Mouse (Mus musculus) heart, embryonic 14.5 days (tissue): ENCODE data around the gene Acox1. TPM values are rescaled to one million over a fixed set of nuclear protein-coding genes. Genes with fewer than 3 reads are reported as not detected.
A peak's percentile ranks its signal among the peaks of the same experiment; 100 is the strongest.

ENCODE experiments used
- ATAC-seq: fragments of 200-750 bp; cut with Nextera tagmentation; 2 replicates; pipeline ENCODE4 v1.8.0; 2017; ENCODE audit warnings: low read depth, moderate TSS enrichment; ENCODE audit not compliant: insufficient number of reproducible peaks, insufficient read depth, low FRiP score
- H3K27ac ChIP-seq, 2 experiments: fragments of 200-500 bp in 1 of 2; fragments of 300-500 bp in 1 of 2; sonication (generic) in 1 of 2; replicated peaks in 1 of 2; 2 replicates each; pipeline ENCODE4 v1.5.1; 2012 to 2014; ENCODE audit warnings: low read depth in 2 of 2, low read length in 2 of 2, control low read depth in 1 of 2, mild to moderate bottlenecking in 1 of 2, mixed read lengths in 1 of 2; ENCODE audit not compliant: control insufficient read depth in 1 of 2, insufficient read depth in 1 of 2
- H3K27me3 ChIP-seq: fragments of 300-500 bp; sonication (generic); 2 replicates; pipeline ENCODE4 v1.6.1; 2014; ENCODE audit warnings: mild to moderate bottlenecking, low read length, control low read depth; ENCODE audit not compliant: control insufficient read depth, insufficient read depth
- H3K36me3 ChIP-seq: fragments of 300-500 bp; sonication (generic); 2 replicates; pipeline ENCODE4 v1.6.1; 2014; ENCODE audit warnings: mild to moderate bottlenecking, control low read depth, low read length, mixed read lengths; ENCODE audit not compliant: control insufficient read depth, insufficient read depth
- H3K4me1 ChIP-seq, 2 experiments: fragments of 200-500 bp in 1 of 2; fragments of 300-500 bp in 1 of 2; sonication (generic) in 1 of 2; 2 replicates each; pipeline ENCODE4 v1.6.1; 2012 to 2014; ENCODE audit warnings: low read length in 2 of 2, control low read depth in 1 of 2, mixed read lengths in 1 of 2; ENCODE audit not compliant: control insufficient read depth in 2 of 2, insufficient read depth in 2 of 2
- H3K4me2 ChIP-seq: fragments of 300-500 bp; sonication (generic); 2 replicates; pipeline ENCODE4 v1.6.1; 2014; ENCODE audit warnings: mild to moderate bottlenecking, low read length
- H3K4me3 ChIP-seq, 2 experiments: fragments of 200-500 bp in 1 of 2; fragments of 300-500 bp in 1 of 2; sonication (generic) in 1 of 2; 2 replicates each; pipeline ENCODE4 v1.5.1; 2012 to 2014; ENCODE audit warnings: low read length in 2 of 2, mild to moderate bottlenecking in 2 of 2, control low read depth in 1 of 2, low read depth in 1 of 2, moderate library complexity in 1 of 2; ENCODE audit not compliant: control insufficient read depth in 1 of 2, insufficient read depth in 1 of 2
- H3K9ac ChIP-seq: fragments of 300-500 bp; sonication (generic); 2 replicates; pipeline ENCODE4 v1.6.1; 2014; ENCODE audit warnings: mild to moderate bottlenecking, low read length
- H3K9me3 ChIP-seq: fragments of 300-500 bp; sonication (generic); 2 replicates; pipeline ENCODE4 v1.6.1; 2016; ENCODE audit warnings: low read length, control low read depth; ENCODE audit not compliant: control insufficient read depth
- WGBS: fragments of 180-500 bp; shearing (Covaris S2); extraction: QIAGEN DNeasy Blood & Tissue Kit; methylation state at CpG from one replicate; pipeline ENCODE4 v1.1.7; 2014; 5-methylcytosine and 5-hydroxymethylcytosine counted together
- polyA plus RNA-seq: library from polyadenylated mRNA; unstranded; fragments of >200 nt; fragmentation: Nextera tagmentation; extraction: Ambion mirVana; gene quantifications from 2 replicates; pipeline ENCODE4 v1.2.1, GENCODE M21; 2014

The Acox1 gene
- polyA plus RNA-seq, 1 experiment from 2014 or later, result 36.8 TPM

- Histone ChIP-seq H3K27me3 (no peaks in the 10 kb centered on the region), H3K4me1 (peaks cover 8% of the 10 kb centered on the region in 2 experiments), H3K4me3 (peak overlapping the region; percentile 51 to 53), H3K9ac (peak overlapping the region; percentile 79), H3K9me3 (no peaks in the 10 kb centered on the region), H3K36me3 (peaks cover 27% of the 10 kb centered on the region), H3K4me2 (peak overlapping the region; percentile 93), H3K27ac (peak overlapping the region; percentile 93 to 96)
- 2% methylated on average over 6 of the region's 6 CpGs for WGBS
- no peak for ATAC-seq
Measured at GRCm38 (mm10) chr11:116167232-116167631, 31.6 kb downstream of the Acox1 start.

GRCm38 (mm10) chr11:116163002-116163401 lies 35.8 kb downstream of the Acox1 start:
- no peak for ATAC-seq
- no peak overlapping the region for H3K27ac ChIP-seq
- H3K9me3 ChIP-seq, result no peaks in the 10 kb centered on the region
- 56% methylated on average over 9 of the region's 9 CpGs for WGBS
- H3K4me1 ChIP-seq, result peaks cover 8% of the 10 kb centered on the region in 2 experiments
- no peak overlapping the region for H3K4me2 ChIP-seq
- H3K9ac ChIP-seq, result no peak overlapping the region
- H3K36me3 ChIP-seq, result peaks cover 39% of the 10 kb centered on the region
- no peak overlapping the region for H3K4me3 ChIP-seq
- no peaks in the 10 kb centered on the region for H3K27me3 ChIP-seq

DNA sequence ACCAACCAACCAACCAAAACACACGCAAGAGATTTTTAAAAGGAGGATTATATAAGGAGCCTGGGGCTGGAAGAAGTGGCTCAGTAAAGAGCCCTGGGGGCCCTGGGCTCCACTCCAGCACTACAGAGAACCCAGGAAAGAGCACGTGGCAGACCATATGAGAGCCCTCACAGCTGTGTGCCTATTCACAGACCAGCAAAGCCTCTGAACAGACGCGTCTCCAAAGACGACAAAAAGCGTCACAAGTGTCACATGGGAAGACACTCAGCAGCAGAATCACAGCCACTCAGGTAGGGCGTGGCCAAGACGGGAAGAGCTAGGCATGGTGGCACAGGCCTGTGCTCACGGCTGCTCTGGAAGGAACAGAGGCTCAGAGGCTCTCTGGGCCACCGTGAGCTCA lies 36.7 kb downstream of the Acox1 start:
- Histone ChIP-seq H3K4me1 (peaks cover 8% of the 10 kb centered on the region in 2 experiments), H3K9ac (no peak overlapping the region), H3K4me3 (no peak overlapping the region), H3K36me3 (peaks cover 48% of the 10 kb centered on the region), H3K9me3 (no peaks in the 10 kb centered on the region), H3K27me3 (no peaks in the 10 kb centered on the region), H3K27ac (no peak overlapping the region), H3K4me2 (no peak overlapping the region)
- WGBS, result 79% methylated on average over 10 of the region's 10 CpGs
- no peak for ATAC-seq

GRCm38 (mm10) chr11:116161312-116161711 lies 37.5 kb downstream of the Acox1 start:
- ATAC-seq, result no peak
- no peaks in the 10 kb centered on the region for H3K27me3 ChIP-seq
- WGBS, result 72% methylated on average over 12 of the region's 12 CpGs
- no peak overlapping the region for H3K4me2 ChIP-seq
- H3K27ac ChIP-seq, result no peak overlapping the region
- no peak overlapping the region for H3K9ac ChIP-seq
- no peak overlapping the region for H3K4me3 ChIP-seq
- H3K36me3 ChIP-seq, result peaks cover 56% of the 10 kb centered on the region
- peaks cover 0 to 1% of the 10 kb centered on the region in 2 experiments; a peak in 3 of 4 replicates for H3K4me1 ChIP-seq
- H3K9me3 ChIP-seq, result no peaks in the 10 kb centered on the region

- 88% methylated on average over 2 of the region's 2 CpGs for WGBS
- Histone ChIP-seq H3K9ac (no peak overlapping the region), H3K4me2 (no peak overlapping the region), H3K27me3 (no peaks in the 10 kb centered on the region), H3K36me3 (peaks cover 98% of the 10 kb centered on the region), H3K9me3 (no peaks in the 10 kb centered on the region), H3K4me1 (peaks cover 0 to 4% of the 10 kb centered on the region in 2 experiments; a peak in 2 of 4 replicates), H3K27ac (no peak overlapping the region), H3K4me3 (no peak overlapping the region)
- ATAC-seq, result no peak
Measured at GRCm38 (mm10) chr11:116150960-116151359, 47.9 kb downstream of the Acox1 start.

DNA sequence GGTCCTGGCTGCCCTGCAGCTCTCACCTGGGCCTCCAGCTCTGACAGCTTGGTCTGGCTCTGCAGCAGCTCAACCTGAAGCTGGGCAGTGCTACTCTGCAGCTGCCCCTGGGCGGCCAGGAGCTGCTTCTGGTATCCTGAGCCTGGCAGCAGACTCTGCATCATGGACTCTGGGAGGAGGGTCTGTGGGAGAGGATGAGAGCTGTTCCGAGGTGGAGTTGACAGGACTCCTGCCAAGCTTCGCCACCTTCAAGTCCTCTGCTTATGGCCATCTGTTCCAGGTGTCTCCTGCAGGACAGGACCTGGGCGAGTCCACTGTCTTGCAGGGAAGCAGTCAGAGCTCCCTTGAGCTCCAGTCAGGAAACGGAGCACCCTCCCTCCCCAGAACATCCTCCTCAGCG lies 49.5 kb downstream of the Acox1 start:
- H3K4me3 ChIP-seq, result no peak overlapping the region
- H3K4me2 ChIP-seq, result no peak overlapping the region
- H3K9ac ChIP-seq, result no peak overlapping the region
- H3K9me3 ChIP-seq, result no peaks in the 10 kb centered on the region
- no peak overlapping the region for H3K27ac ChIP-seq
- no peaks in the 10 kb centered on the region for H3K27me3 ChIP-seq
- peaks cover 0 to 4% of the 10 kb centered on the region in 2 experiments; a peak in 2 of 4 replicates for H3K4me1 ChIP-seq
- H3K36me3 ChIP-seq, result peaks cover 98% of the 10 kb centered on the region
- ATAC-seq, result no peak
- WGBS, result 81% methylated on average over 6 of the region's 6 CpGs

GRCm38 (mm10) chr11:116148761-116149221 lies 50.1 kb downstream of the Acox1 start:
- Histone ChIP-seq H3K27ac (no peak overlapping the region), H3K27me3 (no peaks in the 10 kb centered on the region), H3K4me3 (no peak overlapping the region), H3K9ac (0 out of 2 replicates have a peak overlapping the region, but pooled peaks have one; percentile 12), H3K4me2 (no peak overlapping the region), H3K4me1 (peaks cover 0 to 4% of the 10 kb centered on the region in 2 experiments; a peak in 2 of 4 replicates), H3K36me3 (peaks cover 98% of the 10 kb centered on the region), H3K9me3 (no peaks in the 10 kb centered on the region)
- WGBS, result 35% methylated on average over 20 of the region's 20 CpGs
- no peak for ATAC-seq
